Mouse (Mus musculus) bone marrow, adult 2 months (tissue): ENCODE data around the gene Cblb.

Experiments
- CTCF ChIP-seq: fragments of 200-500 bp; IDR thresholded peaks from 2 replicates; pipeline ENCODE4 v1.5.1; 2011; ENCODE audit warnings: low read length, control low read depth; ENCODE audit not compliant: control insufficient read depth, insufficient read depth
- POLR2A ChIP-seq: fragments of 200-500 bp; IDR thresholded peaks from 2 replicates; pipeline ENCODE4 v1.6.1; 2011; ENCODE audit warnings: low read depth, mild to moderate bottlenecking, control low read depth, low read length, borderline replicate concordance; ENCODE audit not compliant: control insufficient read depth

DNA sequence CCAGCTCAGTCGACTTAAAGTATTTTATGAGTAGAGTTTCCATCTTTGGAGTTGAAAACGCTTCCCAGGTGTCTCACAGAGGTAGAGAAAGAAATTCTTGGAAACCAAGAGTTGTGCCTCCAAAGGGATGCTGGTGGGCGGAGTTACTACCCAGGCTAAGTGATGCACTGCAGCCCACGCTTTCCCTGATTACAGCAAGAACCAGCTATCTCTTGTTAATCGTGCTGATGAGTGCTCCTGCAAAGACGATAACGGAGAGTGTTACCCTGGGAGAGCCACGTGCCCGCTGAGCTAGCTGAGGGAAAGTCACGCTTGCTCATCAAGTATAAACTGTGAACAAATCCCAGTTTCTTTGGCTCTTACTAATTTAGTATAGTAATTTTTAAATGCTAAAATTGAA is 153.3 kb downstream of the Cblb start:
- TF ChIP-seq CTCF, result no peak
- no peak for TF ChIP-seq POLR2A
